16 mouse cellular contexts compared by ENCODE assay signal in the genomic region with DNA sequence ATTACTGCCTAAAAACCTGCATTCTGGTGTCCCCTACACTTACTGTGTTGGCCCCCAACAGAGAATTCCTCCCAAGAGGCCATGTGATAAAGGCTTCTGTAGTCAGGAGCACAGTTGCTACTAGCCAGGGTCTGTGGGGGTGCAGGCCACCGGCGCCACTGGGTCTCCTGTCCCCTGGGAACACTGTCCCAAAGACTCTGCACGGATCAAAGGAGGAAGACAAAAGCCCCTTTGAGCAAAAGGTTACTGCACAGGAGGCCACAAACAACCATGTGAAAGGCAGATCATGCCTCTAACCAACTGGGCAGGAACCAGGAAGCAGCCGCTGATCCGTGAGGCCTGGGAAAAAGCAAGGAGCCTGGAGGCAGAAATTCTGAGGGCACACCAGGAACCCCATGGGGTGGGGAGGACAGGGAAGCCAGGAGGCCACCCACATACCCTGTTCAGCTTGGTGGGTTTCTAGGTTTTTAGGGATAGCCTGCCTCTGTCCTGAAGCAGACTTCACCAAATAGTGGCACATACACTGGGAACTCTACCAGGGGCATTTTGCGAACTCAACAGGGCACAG. TPM values are rescaled to one million over a fixed set of nuclear protein-coding genes. Genes with fewer than 3 reads are reported as not detected.
DNase-seq lines count a peak whose midpoint lies in the region; ATAC-seq lines count a peak whose summit lies in the region.
"Had no signal": no experiment of that assay in that cellular context is flagged by ENCODE, and none has a peak within 500 bp of the region (broad histone marks: within the 10 kb centered on the region; RNA-seq: fewer than 3 reads in every experiment).

No protein-coding gene starts in this region.

- H3K9me3 ChIP-seq in hindbrain, embryonic 10.5 days = no peaks in the 10 kb centered on the region
- no peaks in the 10 kb centered on the region for H3K9me3 ChIP-seq in hindbrain, embryonic 12.5 days (replicated peaks)
- H3K9me3 ChIP-seq: embryonic facial prominence, embryonic 15.5 days; heart, embryonic 10.5 days had no signal

- DNase-seq in hindbrain, embryonic 10.5 days (ENCODE audit: low spot score) = peak; percentile 40
- peak; percentile 14 to 35 for DNase-seq in kidney, postnatal 4 days
- DNase-seq in kidney, postnatal 25 days = no peak
- peak; percentile 35 for DNase-seq in embryo, embryonic 11 days
- peak; percentile 22 for DNase-seq in mesoderm, embryonic 11.5 days (ENCODE audit: low read depth, low spot score)
- no peak for DNase-seq in cerebellum, postnatal 36 days
- DNase-seq: cerebellum, adult 8-10 months; gastrocnemius, adult 2 months; kidney, adult 8-10 months; liver; right cerebral cortex, adult 18-20 months; thymus, postnatal 14 days had no signal

- peaks cover 25% of the 10 kb centered on the region for H3K36me3 ChIP-seq in hindbrain, embryonic 10.5 days
- H3K36me3 ChIP-seq in hindbrain, embryonic 12.5 days = no peaks in the 10 kb centered on the region
- H3K36me3 ChIP-seq: embryonic facial prominence, embryonic 15.5 days had no signal

- H3K27ac ChIP-seq in hindbrain, embryonic 10.5 days = peak overlapping the region; percentile 81
- H3K27ac ChIP-seq in hindbrain, embryonic 12.5 days = no peak overlapping the region
- H3K27ac ChIP-seq: embryonic facial prominence, embryonic 15.5 days; gastrocnemius, adult 2 months; heart, embryonic 10.5 days had no signal

- no peak overlapping the region for H3K4me2 ChIP-seq in hindbrain, embryonic 12.5 days (replicated peaks)
- H3K4me2 ChIP-seq: embryonic facial prominence, embryonic 15.5 days had no signal

- ATAC-seq in hindbrain, embryonic 12.5 days (ENCODE audit: low FRiP score) = no peak
- ATAC-seq: lung, postnatal 0 days had no signal

- peaks cover 9% of the 10 kb centered on the region; the same call in 1 of the 2 replicates for H3K27me3 ChIP-seq in hindbrain, embryonic 10.5 days (ENCODE audit: insufficient read depth, poor library complexity, severe bottlenecking)
- H3K27me3 ChIP-seq in hindbrain, embryonic 12.5 days = no peaks in the 10 kb centered on the region
- H3K27me3 ChIP-seq: embryonic facial prominence, embryonic 15.5 days had no signal

- no peak overlapping the region for H3K4me3 ChIP-seq in hindbrain, embryonic 10.5 days
- H3K4me3 ChIP-seq in hindbrain, embryonic 12.5 days = no peak overlapping the region
- H3K4me3 ChIP-seq: embryonic facial prominence, embryonic 15.5 days; gastrocnemius, adult 2 months; heart, embryonic 10.5 days had no signal

- H3K4me1 ChIP-seq in hindbrain, embryonic 10.5 days (replicated peaks) = peaks cover 26% of the 10 kb centered on the region
- peaks cover 9% of the 10 kb centered on the region for H3K4me1 ChIP-seq in hindbrain, embryonic 12.5 days
- H3K4me1 ChIP-seq: embryonic facial prominence, embryonic 15.5 days had no signal

- 23% methylated on average over 6 of the region's 6 CpGs for WGBS in hindbrain, embryonic 10.5 days
- 21% methylated on average over 6 of the region's 6 CpGs for WGBS in hindbrain, embryonic 12.5 days

- no peak overlapping the region for H3K9ac ChIP-seq in hindbrain, embryonic 12.5 days
- H3K9ac ChIP-seq: embryonic facial prominence, embryonic 15.5 days had no signal

RNA-seq across cellular contexts. Expression of gene Fadd, which starts 18.2 kb away (rescaled TPM):
- 10.1 TPM in 2 replicates for polyA plus RNA-seq in hindbrain, embryonic 10.5 days (2016; fragmentation: Nextera tagmentation; extraction: Ambion mirVana)
- polyA plus RNA-seq in hindbrain, embryonic 12.5 days (2016; fragmentation: Nextera tagmentation; extraction: Ambion mirVana) = 7.4 and 7.7 TPM in 2 replicates

RNA-seq across cellular contexts. Expression of gene Ppfia1, which starts 46.9 kb away (rescaled TPM):
- 33.2 and 38.1 TPM in 2 replicates for polyA plus RNA-seq in hindbrain, embryonic 10.5 days (2016; fragmentation: Nextera tagmentation; extraction: Ambion mirVana)
- 48.9 and 49.0 TPM in 2 replicates for polyA plus RNA-seq in hindbrain, embryonic 12.5 days (2016; fragmentation: Nextera tagmentation; extraction: Ambion mirVana)

Comparison
In these comparisons a context has a peak if more than half of its experiments do, and no peak if none do; other contexts are left out.
1. DNase-seq: peak in hindbrain, embryonic 10.5 days (single experiment), kidney, postnatal 4 days (2 of 2), embryo, embryonic 11 days (single experiment) and mesoderm, embryonic 11.5 days (single experiment); none in kidney, postnatal 25 days (0 of 2) and cerebellum, postnatal 36 days (0 of 2).